Mouse (Mus musculus) cerebellum, adult 9-10 months (tissue): ENCODE results near the gene Gm19684.
"Not testable (repeated sequence)": the region's sequence is repeated elsewhere in the genome, so short reads cannot be mapped to it uniquely, and the experiment has no call there.

Source experiments
- DNase-seq: peaks from one replicate; pipeline ENCODE4 v3.0.0; 2022

Gene Gm19684

DNA sequence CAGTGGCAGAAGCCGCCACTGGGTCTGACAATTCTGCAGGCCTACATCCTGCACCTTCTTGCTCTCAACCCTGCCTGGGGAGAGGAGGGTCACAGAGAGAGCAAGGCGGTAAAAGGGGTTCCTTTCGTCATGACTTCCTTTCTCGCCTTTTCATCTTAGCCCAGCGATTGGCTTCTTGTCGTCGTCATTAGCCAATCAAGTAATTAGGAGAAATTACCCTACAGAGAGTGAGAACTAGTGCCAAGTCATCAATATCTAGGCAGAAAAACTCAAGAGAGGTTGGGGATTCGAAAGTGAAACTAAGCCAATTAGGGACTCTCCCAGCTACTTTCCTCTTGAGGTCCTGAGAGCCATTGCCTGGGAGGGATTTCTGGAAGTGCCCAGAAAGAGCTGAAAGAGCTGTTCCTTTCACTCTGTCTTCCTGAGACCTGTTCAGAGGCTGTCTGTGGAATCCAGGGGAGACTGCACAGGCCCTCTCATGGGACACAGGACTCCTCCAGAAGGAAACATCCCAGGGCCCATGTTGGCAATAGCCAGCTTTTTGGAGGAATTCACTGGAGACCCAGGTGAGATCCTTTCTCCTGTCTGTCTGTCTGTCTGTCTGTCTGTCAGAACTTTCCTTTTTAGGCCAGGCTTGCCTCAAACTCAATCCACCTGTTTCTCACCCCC, at the start of gene Gm19684:
Gm19684 (plus strand) TSS at position 327 of the 669 bp plus-strand sequence.
- peak; percentile 34 for DNase-seq

DNA sequence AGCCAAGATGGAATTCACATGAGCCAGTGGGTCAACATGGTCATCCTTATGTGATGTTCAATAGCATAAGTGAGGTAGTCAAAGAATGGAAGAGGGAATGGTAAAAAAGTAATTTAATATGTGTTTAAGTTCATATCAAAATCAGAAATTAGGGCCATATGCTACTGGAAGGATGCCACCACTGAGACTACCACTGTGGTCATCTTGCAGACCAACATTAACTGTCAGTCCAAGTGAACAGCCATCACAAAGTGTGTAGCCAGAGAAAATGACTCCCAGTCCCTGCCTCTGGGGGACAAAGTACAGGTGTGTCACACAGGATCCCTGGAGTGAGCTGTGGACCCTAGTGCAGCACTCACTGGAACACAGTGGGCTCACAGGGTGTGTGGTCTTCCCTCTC, 39.6 kb upstream of the Gm19684 start:
- DNase-seq, result not testable (repeated sequence)

DNA sequence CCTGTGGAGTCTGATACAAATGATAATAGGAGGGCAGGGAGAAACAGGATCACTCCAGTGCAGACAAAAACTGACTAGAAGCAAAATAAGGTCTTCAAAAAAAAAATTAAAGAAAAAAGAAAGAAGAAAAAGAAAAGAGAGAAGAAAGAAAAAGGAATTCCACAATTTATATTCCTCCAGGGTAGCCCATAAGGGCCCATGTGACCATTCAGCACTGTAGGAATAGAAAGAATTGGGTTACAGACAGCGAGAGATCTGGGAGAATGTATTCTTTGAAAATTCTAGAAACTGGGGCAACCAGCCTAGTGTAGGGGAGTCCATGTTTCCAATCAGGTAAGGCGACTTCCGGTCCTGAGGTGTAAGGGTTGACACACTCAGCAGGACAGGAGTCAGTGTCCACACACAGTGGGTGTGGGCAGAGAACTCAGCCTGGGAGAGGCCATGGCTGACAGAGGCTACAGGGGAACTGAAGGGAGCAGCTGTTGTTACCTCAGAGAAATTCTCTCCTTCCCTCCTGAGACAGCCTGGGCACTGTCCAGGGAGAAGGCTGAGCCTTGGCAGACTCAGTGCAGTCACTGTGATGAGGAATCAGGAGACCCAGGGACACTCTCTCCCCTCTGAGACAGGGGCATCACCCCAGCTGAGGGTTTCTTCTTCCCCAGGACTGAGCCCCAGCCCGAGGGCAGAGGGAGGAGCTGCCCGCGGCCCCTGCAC, 38.8 kb upstream of the Gm19684 start:
- DNase-seq, result not testable (repeated sequence)

DNA sequence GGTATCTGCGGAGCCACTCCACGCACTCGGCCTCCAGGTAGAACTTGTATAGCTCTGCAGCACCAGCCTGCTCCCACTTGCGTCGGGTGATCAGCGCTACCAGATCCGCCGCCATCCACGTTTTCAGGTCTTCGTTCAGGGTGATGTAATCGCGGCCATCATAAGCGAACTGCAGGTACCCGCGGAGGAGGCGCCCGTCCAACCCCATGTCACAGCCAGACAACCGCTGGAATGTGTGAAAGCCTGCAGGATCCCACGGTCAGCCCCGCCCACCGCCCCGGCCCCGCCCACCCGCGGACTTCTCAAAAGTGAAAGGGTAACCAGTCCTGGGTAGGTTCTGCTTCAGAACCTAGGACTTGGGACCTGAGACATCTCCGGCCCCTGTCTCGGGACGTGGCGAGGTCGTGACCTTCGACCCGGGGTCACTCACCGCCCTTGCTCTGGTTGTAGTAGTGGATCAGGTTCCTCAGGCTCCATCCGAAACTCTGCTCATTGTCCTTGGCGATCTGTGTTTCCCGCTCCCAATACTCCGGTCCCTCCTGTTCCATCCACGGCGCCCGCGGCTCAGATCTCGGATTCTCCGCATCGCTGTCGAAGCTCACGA, 38.1 kb upstream of the Gm19684 start:
- DNase-seq, result no peak

DNA sequence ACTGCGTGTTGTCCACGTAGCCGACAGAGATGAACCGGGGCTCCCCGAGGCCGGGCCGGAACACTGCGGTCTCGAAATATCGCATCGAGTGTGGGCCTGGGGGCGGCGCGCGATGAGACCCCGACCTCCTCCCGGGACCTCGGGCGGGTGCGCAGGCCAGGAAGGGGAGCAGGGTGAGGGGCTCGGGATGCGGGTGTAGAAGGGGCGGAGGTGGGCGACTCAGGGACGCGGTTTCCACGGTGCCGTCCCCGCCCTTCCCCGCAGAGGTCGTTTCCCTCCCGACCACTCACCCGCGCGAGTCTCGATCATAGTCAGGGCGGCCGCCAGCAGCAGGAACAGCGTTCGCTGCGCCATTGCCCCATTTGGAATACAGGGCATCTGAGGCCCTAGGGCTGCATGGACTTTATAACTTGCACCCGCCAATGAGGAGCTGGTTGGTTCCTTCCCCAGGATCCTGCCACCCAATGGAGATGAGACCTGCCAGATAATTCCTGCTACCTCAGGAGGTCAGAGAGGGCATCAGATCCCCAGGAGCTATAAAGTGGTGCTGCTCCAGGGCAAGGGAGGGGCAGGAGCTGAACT, 37.5 kb upstream of the Gm19684 start:
- no peak for DNase-seq

DNA sequence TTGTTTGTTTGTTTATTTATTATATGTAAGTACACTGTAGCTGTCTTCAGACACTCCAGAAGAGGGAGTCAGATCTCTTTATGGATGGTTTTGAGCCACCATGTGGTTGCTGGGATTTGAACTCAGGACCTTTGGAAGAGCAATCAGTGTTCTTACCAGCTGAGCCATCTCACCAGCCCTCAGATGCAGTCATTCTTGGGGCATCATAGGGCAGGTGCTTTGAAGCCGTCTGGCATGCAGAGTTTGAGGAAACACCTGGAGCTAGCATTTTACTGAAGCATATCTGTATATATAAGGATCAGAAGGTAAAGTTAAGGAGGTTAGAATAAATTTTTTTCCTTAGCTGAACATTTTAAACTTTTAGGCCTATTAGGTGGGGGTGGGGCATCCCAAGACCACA, 35.5 kb upstream of the Gm19684 start:
- DNase-seq, result not testable (repeated sequence)

DNA sequence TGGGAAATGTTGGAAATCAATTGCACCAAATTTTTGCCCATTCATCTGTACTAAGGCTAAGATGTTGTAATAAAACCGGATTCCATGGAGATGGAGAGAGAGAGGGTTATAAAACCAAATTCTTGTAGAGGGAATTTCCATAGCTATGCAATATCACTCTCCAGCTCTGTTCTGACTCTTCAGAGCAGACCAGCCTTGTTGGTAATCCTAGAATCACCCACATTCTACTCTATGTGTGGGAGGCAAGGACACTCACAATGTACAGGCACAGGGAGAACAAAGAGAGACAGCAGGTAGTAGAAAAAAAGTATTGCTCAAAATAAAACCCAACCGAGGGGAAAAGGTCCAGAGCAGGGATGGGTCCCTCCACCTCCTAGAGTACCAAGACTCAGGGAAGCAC, 29.5 kb upstream of the Gm19684 start:
- DNase-seq, result not testable (repeated sequence)

DNA sequence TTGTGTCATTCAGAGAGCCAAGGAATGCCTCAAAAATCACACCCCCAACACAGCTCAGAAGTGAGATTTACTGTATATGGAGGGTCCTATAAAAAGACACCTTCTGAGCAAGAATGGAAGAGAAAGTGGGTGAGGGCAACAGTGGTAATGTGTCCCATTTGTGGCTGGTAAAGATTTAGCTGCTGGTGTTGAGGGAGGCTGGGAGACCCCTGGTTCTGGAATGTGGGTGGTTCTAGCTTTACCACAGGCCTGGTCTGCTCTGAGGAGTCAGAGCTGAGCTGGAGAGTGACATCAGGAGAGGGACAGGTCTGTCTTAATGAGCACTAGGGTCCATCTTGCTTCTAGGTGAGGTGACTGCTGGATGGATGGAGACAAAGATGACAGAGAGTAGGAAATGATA, 29.0 kb upstream of the Gm19684 start:
- DNase-seq, result not testable (repeated sequence)

DNA sequence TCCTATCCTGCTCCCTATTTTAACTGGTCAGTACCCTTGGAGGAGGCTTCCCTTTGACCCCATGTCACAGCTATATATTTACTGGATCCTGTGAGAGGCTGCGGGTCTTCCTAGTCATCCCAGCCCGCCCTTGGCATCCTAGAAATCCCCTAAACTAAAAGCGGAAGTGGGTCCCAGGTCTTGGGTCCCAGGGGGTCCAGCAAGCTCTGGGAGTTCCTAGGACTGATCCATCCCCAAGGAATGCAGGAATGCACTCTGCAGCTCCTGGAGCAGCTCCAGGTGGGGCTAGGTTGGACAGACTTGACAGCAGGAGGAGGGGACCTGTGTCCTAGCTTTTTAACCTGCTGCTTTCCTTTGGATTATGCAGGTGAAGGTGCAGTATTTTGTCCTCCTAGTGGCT, 27.5 kb upstream of the Gm19684 start:
- no peak for DNase-seq

DNA sequence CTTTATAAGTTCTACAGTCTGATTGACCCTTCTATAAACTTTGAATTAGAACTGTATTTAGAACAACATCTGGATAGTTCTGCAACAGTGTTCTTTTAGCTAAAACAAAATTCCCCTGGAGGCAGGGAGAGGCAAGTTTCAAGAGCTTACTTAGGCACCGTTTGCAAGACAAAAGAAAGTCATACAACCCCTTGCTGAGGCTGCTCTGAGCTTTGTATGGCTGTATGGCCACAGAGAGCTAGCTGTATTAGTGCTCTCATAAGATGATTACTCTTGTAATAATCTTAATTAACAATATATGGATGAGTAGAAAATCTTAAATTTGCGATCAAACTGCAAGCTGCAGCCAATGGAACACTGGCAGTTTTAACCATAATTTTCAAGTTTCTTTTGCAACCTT, 21.9 kb upstream of the Gm19684 start:
- not testable (repeated sequence) for DNase-seq

DNA sequence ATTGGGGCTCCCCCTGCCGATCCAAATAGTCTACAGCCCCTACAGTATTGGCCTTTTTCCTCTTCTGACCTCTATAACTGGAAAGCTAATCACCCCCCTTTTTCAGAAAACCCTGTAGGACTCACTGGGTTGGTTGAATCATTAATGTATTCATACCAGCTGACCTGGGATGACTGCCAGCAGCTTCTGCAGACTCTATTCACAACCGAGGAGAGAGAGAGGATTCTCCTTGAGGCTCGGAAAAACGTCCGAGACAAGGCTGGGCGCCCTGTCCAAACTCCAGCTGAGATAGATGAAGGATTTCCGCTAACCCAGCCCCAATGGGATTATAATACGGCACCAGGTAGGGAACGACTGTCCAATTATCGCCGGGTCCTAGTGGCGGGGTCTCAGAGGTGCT, 19.4 kb upstream of the Gm19684 start:
- DNase-seq, result not testable (repeated sequence)

DNA sequence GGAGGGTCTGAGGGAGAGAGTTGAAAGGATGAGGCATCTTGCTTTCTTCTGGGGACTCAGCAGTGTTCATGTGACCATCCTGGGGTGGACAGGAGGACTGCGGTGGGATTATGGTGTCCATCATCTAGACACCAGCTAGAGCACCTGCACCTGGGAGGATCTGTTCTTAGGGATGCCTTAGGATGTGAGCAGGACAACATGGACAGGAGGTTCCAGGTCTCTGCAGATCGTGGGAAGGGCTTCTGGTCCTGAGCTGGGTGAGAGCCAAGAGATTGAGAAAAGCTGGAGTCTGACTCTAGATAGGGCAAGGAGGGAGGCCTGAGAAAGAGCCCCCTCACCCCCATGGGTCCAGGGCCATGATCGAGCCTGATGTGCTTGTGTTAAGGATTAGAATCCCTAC, 11.3 kb upstream of the Gm19684 start:
- not testable (repeated sequence) for DNase-seq

DNA sequence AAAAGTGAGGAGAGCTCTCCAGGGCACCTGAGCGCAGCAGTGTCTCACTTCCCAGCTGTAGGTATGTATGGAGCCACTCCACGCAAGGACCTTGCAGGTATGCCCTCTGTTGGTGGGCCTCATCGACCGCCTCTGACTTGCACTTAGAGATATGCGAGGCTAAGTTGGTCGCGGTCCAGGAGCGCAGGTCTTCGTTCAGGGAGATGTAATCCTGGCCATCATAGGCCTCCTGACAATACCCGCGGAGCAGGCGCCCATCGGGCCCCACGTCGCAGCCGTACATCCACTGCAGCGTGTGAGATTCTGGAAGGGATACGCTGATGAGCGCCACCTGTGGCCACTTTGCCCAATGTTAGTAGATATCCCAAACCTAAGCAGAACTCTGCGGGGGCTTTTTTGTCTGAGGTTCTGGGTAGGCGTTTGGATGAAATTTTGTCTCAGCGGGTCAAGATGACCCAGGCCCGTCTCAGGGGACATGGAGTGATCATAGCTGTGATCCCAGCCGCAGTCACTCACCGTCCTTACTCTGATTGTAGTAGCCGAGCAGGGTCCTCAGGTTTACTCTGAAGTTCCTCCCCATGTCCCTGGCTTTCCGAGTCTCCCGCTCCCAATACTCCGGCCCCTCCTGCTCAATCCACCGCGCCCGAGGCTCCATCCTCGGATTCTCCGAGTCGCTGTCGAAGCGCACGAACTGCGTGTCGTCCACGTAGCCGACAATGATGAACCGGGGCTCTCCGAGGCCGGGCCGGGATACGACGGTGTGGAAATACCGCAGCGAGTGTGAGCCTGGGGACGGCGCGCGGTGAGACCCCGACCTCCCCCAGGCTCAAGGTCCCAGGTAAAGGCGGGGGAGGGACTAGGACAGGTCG, 10.6 kb upstream of the Gm19684 start:
- DNase-seq, result not testable (repeated sequence)

DNA sequence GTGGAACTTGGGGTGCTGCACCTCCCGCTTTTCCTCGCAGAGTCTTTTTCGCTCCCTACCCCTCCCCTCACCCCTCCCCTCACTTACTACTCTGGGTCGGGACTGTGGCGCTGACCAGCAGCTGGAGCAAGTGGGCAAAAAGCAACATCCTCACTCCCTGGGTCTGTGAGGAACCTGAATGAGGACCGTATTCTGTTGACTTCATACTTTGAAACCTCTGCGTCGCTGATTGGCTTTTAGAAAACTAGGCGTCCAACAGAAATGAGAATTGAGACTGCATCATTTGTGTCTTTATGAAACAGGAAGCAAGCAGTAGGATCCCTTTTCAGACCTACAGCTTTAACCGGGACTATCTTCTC, 10.0 kb upstream of the Gm19684 start:
- peak; percentile 9 for DNase-seq

DNA sequence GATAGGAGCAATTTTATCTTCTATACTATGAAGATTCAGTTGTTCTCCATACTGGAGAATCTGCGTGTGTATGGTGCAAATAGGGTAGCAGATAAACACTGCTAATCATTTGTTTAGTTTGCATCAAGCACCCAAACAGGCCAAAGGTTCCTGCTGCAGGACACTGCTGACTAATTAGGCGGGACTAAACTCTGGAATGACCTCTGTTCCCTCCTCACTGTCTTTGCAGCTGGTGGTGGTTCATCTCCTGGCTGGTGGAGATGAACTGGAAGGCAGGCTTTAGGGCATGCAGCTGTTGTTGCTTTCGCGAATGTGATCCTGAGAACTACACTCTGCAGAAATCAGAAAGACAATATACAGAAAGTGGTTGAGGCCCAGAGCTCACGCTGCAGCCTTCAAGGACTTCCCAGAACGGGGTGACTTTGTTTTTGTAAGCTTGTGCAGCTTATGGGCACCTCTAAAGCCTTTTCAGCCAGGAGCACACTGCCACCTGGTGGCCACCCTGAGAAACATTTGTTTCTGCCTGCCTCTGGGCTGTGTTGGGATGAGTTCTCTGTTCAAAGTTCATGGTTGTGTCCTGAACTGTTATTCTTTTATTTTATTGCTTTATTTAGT, 7.4 kb upstream of the Gm19684 start:
- peak; percentile 17 for DNase-seq

DNA sequence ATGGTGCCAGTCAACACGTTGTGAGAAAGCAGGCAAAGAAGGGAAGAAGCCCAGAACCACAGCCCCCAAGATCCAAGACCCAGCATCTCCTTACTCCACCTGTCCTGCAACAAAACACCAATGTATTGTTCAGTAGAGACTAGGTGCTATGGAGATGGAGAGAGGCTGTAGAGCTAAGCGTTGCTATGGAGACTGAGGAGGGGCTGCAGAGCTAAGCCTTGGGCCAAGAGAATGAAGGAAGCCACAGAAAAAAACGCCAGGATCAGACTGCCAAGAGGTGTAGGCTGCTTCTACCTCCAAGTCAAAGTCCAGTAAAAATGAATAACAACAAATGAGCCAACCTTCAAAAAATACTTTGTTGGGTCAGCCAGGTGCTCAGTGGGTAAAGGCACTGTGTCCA, 4.9 kb upstream of the Gm19684 start:
- DNase-seq, result not testable (repeated sequence)

DNA sequence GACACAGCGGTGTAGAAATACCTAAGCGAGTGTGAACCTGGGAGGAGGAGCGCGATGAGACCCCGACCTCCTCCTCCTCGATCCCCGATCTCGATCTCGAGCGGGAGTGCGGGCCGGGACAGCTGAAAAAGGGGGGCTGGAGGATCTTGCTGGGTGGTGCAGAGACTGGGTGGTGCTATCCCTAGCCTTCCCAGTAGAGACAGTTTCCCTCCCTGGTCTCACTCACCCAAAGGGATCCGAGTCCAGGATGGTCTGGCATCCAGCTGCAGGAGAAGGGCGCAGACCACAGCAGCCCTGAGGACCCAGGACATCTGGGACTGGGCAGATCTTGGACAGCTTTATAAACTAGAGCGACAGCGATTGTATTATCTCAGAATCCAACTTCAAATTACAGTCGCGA, 639 bp upstream of the Gm19684 start:
- DNase-seq, result not testable (repeated sequence)

DNA sequence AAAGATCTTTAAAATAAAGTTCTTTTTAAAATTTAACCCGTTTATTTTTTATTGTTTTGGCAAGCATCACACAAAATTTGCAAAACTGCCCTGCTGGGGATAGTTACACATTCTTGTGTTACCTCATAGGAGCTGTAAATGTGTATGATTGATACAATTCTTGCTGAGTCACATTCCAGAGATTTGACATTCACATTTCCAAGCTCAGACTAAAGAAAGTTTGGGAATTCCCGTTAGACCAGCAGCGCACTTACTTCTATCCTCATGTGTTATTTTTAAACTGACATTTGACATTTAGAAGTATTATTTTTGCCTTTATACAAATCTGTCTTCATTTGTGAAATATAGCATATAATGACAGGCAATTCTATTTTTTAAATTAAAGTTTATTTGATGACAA, 2.6 kb downstream of the Gm19684 start:
- not testable (repeated sequence) for DNase-seq

DNA sequence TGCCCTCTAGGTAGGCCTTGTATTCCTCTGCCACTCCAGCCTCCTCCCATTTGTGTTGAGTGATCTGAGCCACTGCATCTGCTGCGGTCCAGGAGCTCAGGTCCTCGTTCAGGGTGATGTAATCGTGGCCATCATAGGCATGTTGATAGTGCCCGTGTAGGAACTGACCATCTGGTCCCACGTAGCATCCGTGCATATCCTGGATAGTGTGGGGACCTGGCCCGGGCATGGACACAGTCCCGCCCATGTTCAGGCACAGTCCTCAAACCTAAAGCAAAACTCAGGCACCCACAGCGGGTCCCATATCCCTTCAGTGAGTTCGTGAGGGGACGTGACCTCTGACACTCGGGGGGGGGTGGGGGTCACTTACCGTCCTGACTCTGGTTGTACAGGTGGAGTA, 7.0 kb downstream of the Gm19684 start:
- DNase-seq, result not testable (repeated sequence)

DNA sequence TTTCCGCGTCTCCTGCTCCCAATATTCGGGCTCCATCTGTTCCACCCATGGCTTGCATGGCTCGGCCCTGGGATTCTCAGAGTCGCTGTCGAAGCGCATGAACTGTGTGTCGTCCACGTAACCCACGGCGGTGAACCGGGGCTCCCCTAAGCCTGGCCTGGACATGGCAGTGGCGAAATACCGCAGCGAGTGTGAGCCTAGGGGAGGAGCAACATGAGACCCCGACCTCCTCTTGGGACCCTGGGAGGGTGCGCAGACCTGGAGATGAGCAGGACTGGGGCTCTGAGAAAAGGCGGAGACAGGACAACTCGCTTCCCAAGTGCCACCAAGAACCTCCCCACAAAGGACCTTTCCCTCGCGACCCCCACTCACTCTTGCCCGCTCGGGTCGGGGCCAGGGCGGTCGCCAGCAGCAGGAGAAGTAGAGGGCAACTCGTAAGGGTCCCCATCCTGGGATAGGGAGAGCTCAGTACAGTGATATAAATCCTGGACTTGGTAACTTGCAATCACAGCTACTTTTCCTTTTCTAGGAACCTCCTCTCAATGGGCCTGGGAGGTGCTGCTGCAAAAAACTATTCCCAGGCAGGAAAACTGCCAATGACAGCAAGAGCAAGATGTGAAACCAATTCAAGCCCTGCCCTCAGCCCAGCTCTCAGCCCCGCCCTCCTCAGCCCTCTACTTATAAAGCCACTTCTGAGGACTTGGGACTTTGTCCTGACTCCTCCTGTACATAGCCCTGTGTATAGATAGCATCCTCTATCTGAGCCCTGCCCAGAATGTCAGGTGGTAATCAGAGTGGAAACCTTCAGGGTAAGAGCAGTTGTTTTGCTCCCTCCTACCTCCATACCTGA, 7.7 kb downstream of the Gm19684 start, which contains the start of gene Gm7030:
Gm7030 (minus strand) TSS at position 458 of the 850 bp plus-strand sequence.
- DNase-seq, result not testable (repeated sequence)
